Mouse (Mus musculus): ENCODE results near the gene Msrb3. TPM values are rescaled to one million over a fixed set of nuclear protein-coding genes. Genes with fewer than 3 reads are reported as not detected.

Gene Msrb3
- polyA plus RNA-seq, 2 experiments, result 0.60 to 1.5 TPM

GRCm38 (mm10) chr10:120736508-120737069 is 162.3 kb downstream of the Msrb3 start:
- no peak for ATAC-seq (ENCODE audit: insufficient read depth)
- Histone ChIP-seq H3K4me3 (ENCODE audit: insufficient read depth in 1 of 2, low read depth in 2 of 2, low read length in 2 of 2) (no peak overlapping the region), H3K27me3 (ENCODE audit: control insufficient read depth, insufficient read depth, low read length) (peaks cover 5% of the 10 kb centered on the region), H3K36me3 (replicated peaks; ENCODE audit: control insufficient read depth, insufficient read depth, low read depth) (no peaks in the 10 kb centered on the region), H3K4me2 (ENCODE audit: low read depth) (no peak overlapping the region), H3K4me1 (replicated peaks; ENCODE audit: control insufficient read depth in 2 of 2, insufficient read depth in 2 of 2, low read length in 1 of 2) (no peaks in the 10 kb centered on the region), H3K9ac (replicated peaks) (no peak overlapping the region), H3K27ac (no peak overlapping the region), H3K9me3 (ENCODE audit: control insufficient read depth, low read length) (no peaks in the 10 kb centered on the region)
- no peak for DNase-seq (ENCODE audit: low read depth in 3 of 3, low spot score in 3 of 3)
- TF ChIP-seq EP300 (IDR thresholded peaks at IDR 0.05; ENCODE audit: low read depth), result no peak
- TF ChIP-seq CTCF (IDR thresholded peaks at IDR 0.05; ENCODE audit: low read depth), result no peak
- WGBS (ENCODE audit: insufficient replicate concordance), result 28% methylated on average over 14 of the region's 14 CpGs

GRCm38 (mm10) chr10:120735722-120736507 is 163.0 kb downstream of the Msrb3 start:
- Histone ChIP-seq H3K4me2 (ENCODE audit: low read depth) (peak overlapping the region; percentile 26; the same call in 1 of the 2 replicates), H3K9me3 (ENCODE audit: control insufficient read depth, low read length) (no peaks in the 10 kb centered on the region), H3K9ac (replicated peaks) (no peak overlapping the region), H3K4me1 (replicated peaks; ENCODE audit: control insufficient read depth in 2 of 2, insufficient read depth in 2 of 2, low read length in 1 of 2) (no peaks in the 10 kb centered on the region), H3K36me3 (replicated peaks; ENCODE audit: control insufficient read depth, insufficient read depth, low read depth) (no peaks in the 10 kb centered on the region), H3K27me3 (ENCODE audit: control insufficient read depth, insufficient read depth, low read length) (peaks cover 5% of the 10 kb centered on the region), H3K27ac (no peak overlapping the region), H3K4me3 (ENCODE audit: insufficient read depth in 1 of 2, low read depth in 2 of 2, low read length in 2 of 2) (0 out of 4 replicates have a peak overlapping the region, but pooled peaks of 1 of the 2 experiments have one; percentile 6)
- TF ChIP-seq EP300 (IDR thresholded peaks at IDR 0.05; ENCODE audit: low read depth), result no peak
- no peak for TF ChIP-seq CTCF (IDR thresholded peaks at IDR 0.05; ENCODE audit: low read depth)
- no peak for DNase-seq (ENCODE audit: low read depth in 3 of 3, low spot score in 3 of 3)
- WGBS (ENCODE audit: insufficient replicate concordance), result 7% methylated on average over 25 of the region's 25 CpGs
- ATAC-seq (ENCODE audit: insufficient read depth), result no peak

- Histone ChIP-seq H3K9me3 (ENCODE audit: control insufficient read depth, low read length) (no peaks in the 10 kb centered on the region), H3K4me3 (ENCODE audit: insufficient read depth in 1 of 2, low read depth in 2 of 2, low read length in 2 of 2) (no peak overlapping the region), H3K27me3 (ENCODE audit: control insufficient read depth, insufficient read depth, low read length) (peaks cover 5% of the 10 kb centered on the region), H3K4me1 (replicated peaks; ENCODE audit: control insufficient read depth in 2 of 2, insufficient read depth in 2 of 2, low read length in 1 of 2) (no peaks in the 10 kb centered on the region), H3K36me3 (replicated peaks; ENCODE audit: control insufficient read depth, insufficient read depth, low read depth) (no peaks in the 10 kb centered on the region), H3K27ac (no peak overlapping the region), H3K9ac (replicated peaks) (no peak overlapping the region), H3K4me2 (ENCODE audit: low read depth) (no peak overlapping the region)
- DNase-seq (ENCODE audit: low read depth in 3 of 3, low spot score in 3 of 3) (no peak), ATAC-seq (ENCODE audit: insufficient read depth) (no peak)
- TF ChIP-seq CTCF (IDR thresholded peaks at IDR 0.05; ENCODE audit: low read depth) (no peak), EP300 (IDR thresholded peaks at IDR 0.05; ENCODE audit: low read depth) (no peak)
- WGBS (ENCODE audit: insufficient replicate concordance), result 91% methylated on average over 2 of the region's 2 CpGs
These were observed 164.5 kb downstream of the Msrb3 start for GRCm38 (mm10) chr10:120734364-120734763.

Other genes with a start within 250 kb of the Msrb3 start
- gene Lemd3, start 80.2 kb upstream of the Msrb3 start, polyA plus RNA-seq (2012; rRNA removed), result 1.9 and 2.9 TPM in 2 replicates
- 1.6 and 1.7 TPM in 2 replicates for gene Lemd3, start 80.2 kb upstream of the Msrb3 start, polyA plus RNA-seq (2014; fragmentation: Nextera tagmentation; extraction: Ambion mirVana)
- 0.41 and 0.54 TPM in 2 replicates for gene Wif1, start 134.9 kb upstream of the Msrb3 start, polyA plus RNA-seq (2012; rRNA removed)
- gene Wif1, start 134.9 kb upstream of the Msrb3 start, polyA plus RNA-seq (2014; fragmentation: Nextera tagmentation; extraction: Ambion mirVana), result 0.67 and 0.76 TPM in 2 replicates